ENCODE assay signal across 31 mouse cellular contexts in genomic region chr3:94745691-94746090, GRCm38 (mm10). TPM values are rescaled to one million over a fixed set of nuclear protein-coding genes. Genes with fewer than 3 reads are reported as not detected.
DNase-seq lines count a peak whose midpoint lies in the region; ATAC-seq and TF ChIP-seq lines count a peak whose summit lies in the region.
"Had no signal": no experiment of that assay in that cellular context is flagged by ENCODE, and none has a peak within 500 bp of the region (broad histone marks: within the 10 kb centered on the region; RNA-seq: fewer than 3 reads in every experiment).

No protein-coding gene starts in this region.

- 96% methylated on average over 17 of the region's 17 CpGs for WGBS in kidney, adult 2 months
- 93% methylated on average over 17 of the region's 17 CpGs for WGBS in liver, postnatal 0 days (ENCODE audit: insufficient replicate concordance)
- 85% methylated on average over 17 of the region's 17 CpGs for WGBS in liver, embryonic 12.5 days (ENCODE audit: insufficient replicate concordance)

- H3K4me2 ChIP-seq in liver, postnatal 0 days (ENCODE audit: low read depth, low read length): no peak overlapping the region
- H3K4me2 ChIP-seq in liver, embryonic 12.5 days: no peak overlapping the region
- H3K4me2 ChIP-seq: embryonic facial prominence, embryonic 12.5 days; embryonic facial prominence, embryonic 15.5 days; heart, embryonic 12.5 days; heart, embryonic 15.5 days; hindbrain, embryonic 13.5 days had no signal

- no peak overlapping the region for H3K9ac ChIP-seq in liver, postnatal 0 days (replicated peaks)
- H3K9ac ChIP-seq in liver, embryonic 12.5 days: no peak overlapping the region
- H3K9ac ChIP-seq: embryonic facial prominence, embryonic 12.5 days; embryonic facial prominence, embryonic 15.5 days; forebrain, postnatal 0 days; heart, embryonic 12.5 days; heart, embryonic 15.5 days; hindbrain, embryonic 13.5 days had no signal

- ATAC-seq in liver, postnatal 0 days: no peak
- ATAC-seq in liver, embryonic 12.5 days: no peak
- ATAC-seq: forebrain, embryonic 14.5 days; forebrain, postnatal 0 days; hindbrain, embryonic 16.5 days had no signal

- no peak for TF ChIP-seq EP300 in liver, postnatal 0 days (IDR thresholded peaks at IDR 0.05; ENCODE audit: low read depth)

- H3K4me3 ChIP-seq in kidney, adult 2 months (ENCODE audit: insufficient read depth, low read depth, low read length): no peak overlapping the region
- no peak overlapping the region for H3K4me3 ChIP-seq in liver, postnatal 0 days (ENCODE audit: low read depth, low read length)
- H3K4me3 ChIP-seq in liver, embryonic 12.5 days: no peak overlapping the region
- H3K4me3 ChIP-seq: embryonic facial prominence, embryonic 12.5 days; embryonic facial prominence, embryonic 15.5 days; gastrocnemius, adult 2 months; heart, embryonic 12.5 days; heart, embryonic 15.5 days; hindbrain, embryonic 10.5 days; hindbrain, embryonic 13.5 days had no signal

- TF ChIP-seq POLR2A in kidney, adult 2 months (IDR thresholded peaks at IDR 0.05; ENCODE audit: low read depth, low read length): no peak

- peak; percentile 27; the same call in 1 of the 2 replicates for TF ChIP-seq CTCF in kidney, adult 2 months (conservative IDR thresholded peaks at IDR 0.05; ENCODE audit: insufficient read depth, insufficient read length, low read depth, low read length)
- 0 out of 2 replicates have a peak, but pooled peaks have one; percentile 25 for TF ChIP-seq CTCF in liver, postnatal 0 days (IDR thresholded peaks at IDR 0.05; ENCODE audit: low read depth)

- no peaks in the 10 kb centered on the region for H3K9me3 ChIP-seq in liver, postnatal 0 days (ENCODE audit: low read length)
- peaks cover 8% of the 10 kb centered on the region; the same call in 1 of the 2 replicates for H3K9me3 ChIP-seq in liver, embryonic 12.5 days (replicated peaks)
- H3K9me3 ChIP-seq: embryonic facial prominence, embryonic 15.5 days; heart, embryonic 15.5 days had no signal

- DNase-seq in kidney, adult 2 months: no peak
- no peak for DNase-seq in kidney, adult 18-20 months
- DNase-seq in liver, postnatal 0 days: no peak
- DNase-seq in ES-CJ7 (ENCODE audit: low read depth, low spot score) (peak; percentile 28), R1 (ENCODE audit: low read depth, low spot score) (peak; percentile 58)
- no peak for DNase-seq in spleen, adult 12 weeks (ENCODE audit: low spot score)
- DNase-seq: adrenal gland, adult 2 months; adrenal gland, postnatal 14 days; B cell, adult 2 months; cerebellum, adult 11 months; cerebellum, adult 2 months; cerebellum, adult 9-11 months; cerebellum, postnatal 25 days; forebrain, postnatal 0 days; gastrocnemius, adult 2 months; gastrocnemius, postnatal 25 days; heart, adult 18-20 months; heart, postnatal 10 days; heart, postnatal 36 days had no signal

- no peaks in the 10 kb centered on the region for H3K36me3 ChIP-seq in kidney, adult 2 months (ENCODE audit: control insufficient read depth, insufficient read depth, low read length)
- no peaks in the 10 kb centered on the region for H3K36me3 ChIP-seq in liver, postnatal 0 days (replicated peaks; ENCODE audit: insufficient read depth, low read length)
- no peaks in the 10 kb centered on the region for H3K36me3 ChIP-seq in liver, embryonic 12.5 days
- H3K36me3 ChIP-seq: embryonic facial prominence, embryonic 12.5 days; embryonic facial prominence, embryonic 15.5 days; heart, embryonic 12.5 days; heart, embryonic 15.5 days; hindbrain, embryonic 10.5 days; hindbrain, embryonic 13.5 days had no signal

- H3K27me3 ChIP-seq in kidney, adult 2 months (replicated peaks; ENCODE audit: control insufficient read depth, insufficient read depth, low read length): no peaks in the 10 kb centered on the region
- H3K27me3 ChIP-seq in liver, postnatal 0 days (ENCODE audit: insufficient read depth, low read length): no peaks in the 10 kb centered on the region
- H3K27me3 ChIP-seq in liver, embryonic 12.5 days (replicated peaks): no peaks in the 10 kb centered on the region; the same call in 1 of the 2 replicates
- H3K27me3 ChIP-seq: CH12.LX; embryonic facial prominence, embryonic 12.5 days; embryonic facial prominence, embryonic 15.5 days; heart, embryonic 12.5 days; heart, embryonic 15.5 days; hindbrain, embryonic 13.5 days had no signal

- no peaks in the 10 kb centered on the region for H3K4me1 ChIP-seq in kidney, adult 2 months (ENCODE audit: control insufficient read depth, insufficient read depth, low read length)
- H3K4me1 ChIP-seq in liver, postnatal 0 days (ENCODE audit: insufficient read depth): no peaks in the 10 kb centered on the region
- H3K4me1 ChIP-seq in liver, embryonic 12.5 days: no peaks in the 10 kb centered on the region
- H3K4me1 ChIP-seq: embryonic facial prominence, embryonic 12.5 days; embryonic facial prominence, embryonic 15.5 days; heart, embryonic 12.5 days; heart, embryonic 15.5 days; hindbrain, embryonic 10.5 days; hindbrain, embryonic 13.5 days had no signal

- H3K27ac ChIP-seq in kidney, adult 2 months (ENCODE audit: insufficient read depth, low read depth, low read length): no peak overlapping the region
- H3K27ac ChIP-seq in liver, postnatal 0 days (ENCODE audit: low read depth): no peak overlapping the region
- H3K27ac ChIP-seq in liver, embryonic 12.5 days: no peak overlapping the region
- H3K27ac ChIP-seq: embryonic facial prominence, embryonic 12.5 days; embryonic facial prominence, embryonic 15.5 days; gastrocnemius, adult 2 months; heart, embryonic 15.5 days; hindbrain, embryonic 10.5 days; hindbrain, embryonic 13.5 days had no signal

RNA-seq across cellular contexts. Expression of gene Cgn, which starts 40.6 kb away (rescaled TPM):
- 6.0 and 6.8 TPM in 2 replicates for polyA plus RNA-seq in kidney, adult 2 months (2012; rRNA removed)
- 8.7 and 9.5 TPM in 2 replicates for polyA plus RNA-seq in liver, postnatal 0 days (2015; fragmentation: Nextera tagmentation; extraction: Ambion mirVana)
- polyA plus RNA-seq in liver, embryonic 12.5 days (2016; fragmentation: Nextera tagmentation; extraction: Ambion mirVana): 8.7 and 9.2 TPM in 2 replicates

RNA-seq across cellular contexts. Expression of gene Selenbp2, which starts 52.3 kb away (rescaled TPM):
- 22.6 and 26.7 TPM in 2 replicates for polyA plus RNA-seq in kidney, adult 2 months (2012; rRNA removed)
- polyA plus RNA-seq in liver, postnatal 0 days (2015; fragmentation: Nextera tagmentation; extraction: Ambion mirVana): 35.1 and 39.9 TPM in 2 replicates
- 3.0 and 3.3 TPM in 2 replicates for polyA plus RNA-seq in liver, embryonic 12.5 days (2016; fragmentation: Nextera tagmentation; extraction: Ambion mirVana)
- polyA plus RNA-seq: embryonic facial prominence, embryonic 12.5 days; forebrain, embryonic 11.5 days; forebrain, embryonic 14.5 days; frontal cortex, adult 2 months had no signal

Comparison
In these comparisons a context has a peak if more than half of its experiments do, and no peak if none do; other contexts are left out.
1. DNase-seq: peak in ES-CJ7 (single experiment) and R1 (single experiment); none in kidney, adult 2 months (single experiment), kidney, adult 18-20 months (single experiment), liver, postnatal 0 days (single experiment) and spleen, adult 12 weeks (single experiment).